Mouse (Mus musculus): ENCODE measurements around the gene Ttc34. TPM values are rescaled to one million over a fixed set of nuclear protein-coding genes. Genes with fewer than 3 reads are reported as not detected.

The Ttc34 gene
- total RNA-seq, 2 experiments from 2014 or later = 0.20 TPM; not detected in 1

- no peak for DNase-seq (ENCODE audit: low spot score in 2 of 2)
These were observed 50.5 kb downstream of the Ttc34 start for GRCm38 (mm10) chr4:154887593-154888250.

- DNase-seq (ENCODE audit: low spot score in 2 of 2) = no peak
These were observed 53.6 kb downstream of the Ttc34 start for GRCm38 (mm10) chr4:154890887-154891286.

- DNase-seq (ENCODE audit: low spot score in 2 of 2) = no peak
These were observed 58.3 kb downstream of the Ttc34 start for GRCm38 (mm10) chr4:154895549-154895948.

- no peak for DNase-seq (ENCODE audit: low spot score in 2 of 2)
These were observed 60.6 kb downstream of the Ttc34 start for GRCm38 (mm10) chr4:154897676-154898465.

- peak; percentile 58 to 65 for DNase-seq (ENCODE audit: low spot score in 2 of 2)
These were observed 61.5 kb downstream of the Ttc34 start, which contains the start of gene Fam213b for GRCm38 (mm10) chr4:154898506-154899446. Fam213b (minus strand) TSS chr4:154899135.

- DNase-seq (ENCODE audit: low spot score in 2 of 2) = no peak
These were observed 65.1 kb downstream of the Ttc34 start for GRCm38 (mm10) chr4:154902371-154902770.

- DNase-seq (ENCODE audit: low spot score in 2 of 2) = peak in 1 of 2 experiments; percentile 38
These were observed 67.2 kb downstream of the Ttc34 start for GRCm38 (mm10) chr4:154904185-154905071.

- DNase-seq (ENCODE audit: low spot score in 2 of 2) = peak; percentile 54 to 57
These were observed 70.6 kb downstream of the Ttc34 start for GRCm38 (mm10) chr4:154907833-154908232.

GRCm38 (mm10) chr4:154908490-154908889 lies 71.2 kb downstream of the Ttc34 start:
- DNase-seq (ENCODE audit: low spot score in 2 of 2) = no peak

- DNase-seq (ENCODE audit: low spot score in 2 of 2) = no peak
These were observed 73.6 kb downstream of the Ttc34 start for GRCm38 (mm10) chr4:154910606-154911522.

- DNase-seq (ENCODE audit: low spot score in 2 of 2) = no peak
These were observed 74.4 kb downstream of the Ttc34 start for GRCm38 (mm10) chr4:154911644-154912043.

- no peak for DNase-seq (ENCODE audit: low spot score in 2 of 2)
These were observed 76.6 kb downstream of the Ttc34 start for GRCm38 (mm10) chr4:154913845-154914244.

- no peak for DNase-seq (ENCODE audit: low spot score in 2 of 2)
These were observed 77.0 kb downstream of the Ttc34 start for GRCm38 (mm10) chr4:154914252-154914651.

GRCm38 (mm10) chr4:154914707-154915106 lies 77.4 kb downstream of the Ttc34 start:
- DNase-seq (ENCODE audit: low spot score in 2 of 2) = no peak

GRCm38 (mm10) chr4:154915286-154915685 lies 78.0 kb downstream of the Ttc34 start:
- no peak for DNase-seq (ENCODE audit: low spot score in 2 of 2)

GRCm38 (mm10) chr4:154916662-154917061 lies 79.4 kb downstream of the Ttc34 start:
- DNase-seq (ENCODE audit: low spot score in 2 of 2) = no peak

Data from adrenal gland, adult 18-20 months (tissue).